Mouse (Mus musculus): ENCODE results near the gene Tbkbp1. TPM values are rescaled to one million over a fixed set of nuclear protein-coding genes. Genes with fewer than 3 reads are reported as not detected.

Tbkbp1 gene
- polyA plus RNA-seq, 1 experiment from 2014 or later: 8.6 TPM

DNA sequence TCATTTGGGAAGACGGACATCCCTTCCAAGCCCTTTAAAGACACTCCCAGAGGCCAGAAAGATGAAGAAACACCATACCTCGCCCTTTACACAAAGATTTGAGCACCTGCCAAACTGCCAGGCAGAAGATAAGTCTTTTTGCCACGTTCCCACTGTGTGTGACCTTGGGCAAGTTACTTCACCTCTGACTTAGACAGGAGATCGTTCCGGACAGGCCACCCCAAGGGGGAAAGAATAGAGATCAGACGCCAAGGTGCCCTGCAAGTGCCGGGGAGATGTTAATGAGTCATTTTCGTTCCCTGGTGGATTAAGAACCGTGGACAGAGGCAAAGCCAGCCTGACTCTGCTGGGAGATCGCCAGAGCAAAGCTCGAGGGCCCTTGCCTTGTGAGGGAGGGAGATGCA, 730 bp upstream of the Tbkbp1 start:
- peak overlapping the region; percentile 95; the same call in 1 of the 2 replicates for H3K27ac ChIP-seq
- H3K36me3 ChIP-seq: peaks cover 16% of the 10 kb centered on the region
- H3K4me1 ChIP-seq: peaks cover 39% of the 10 kb centered on the region
- peak overlapping the region; percentile 79 for H3K4me3 ChIP-seq
- 3% methylated on average over 11 of the region's 11 CpGs for WGBS
- H3K9ac ChIP-seq: peak overlapping the region; percentile 70; the same call in 1 of the 2 replicates
- H3K9me3 ChIP-seq: no peaks in the 10 kb centered on the region
- H3K4me2 ChIP-seq: peak overlapping the region; percentile 92
- no peaks in the 10 kb centered on the region for H3K27me3 ChIP-seq
- ATAC-seq (ENCODE audit: borderline replicate concordance, extremely low read depth, low FRiP score, low TSS enrichment): no peak

DNA sequence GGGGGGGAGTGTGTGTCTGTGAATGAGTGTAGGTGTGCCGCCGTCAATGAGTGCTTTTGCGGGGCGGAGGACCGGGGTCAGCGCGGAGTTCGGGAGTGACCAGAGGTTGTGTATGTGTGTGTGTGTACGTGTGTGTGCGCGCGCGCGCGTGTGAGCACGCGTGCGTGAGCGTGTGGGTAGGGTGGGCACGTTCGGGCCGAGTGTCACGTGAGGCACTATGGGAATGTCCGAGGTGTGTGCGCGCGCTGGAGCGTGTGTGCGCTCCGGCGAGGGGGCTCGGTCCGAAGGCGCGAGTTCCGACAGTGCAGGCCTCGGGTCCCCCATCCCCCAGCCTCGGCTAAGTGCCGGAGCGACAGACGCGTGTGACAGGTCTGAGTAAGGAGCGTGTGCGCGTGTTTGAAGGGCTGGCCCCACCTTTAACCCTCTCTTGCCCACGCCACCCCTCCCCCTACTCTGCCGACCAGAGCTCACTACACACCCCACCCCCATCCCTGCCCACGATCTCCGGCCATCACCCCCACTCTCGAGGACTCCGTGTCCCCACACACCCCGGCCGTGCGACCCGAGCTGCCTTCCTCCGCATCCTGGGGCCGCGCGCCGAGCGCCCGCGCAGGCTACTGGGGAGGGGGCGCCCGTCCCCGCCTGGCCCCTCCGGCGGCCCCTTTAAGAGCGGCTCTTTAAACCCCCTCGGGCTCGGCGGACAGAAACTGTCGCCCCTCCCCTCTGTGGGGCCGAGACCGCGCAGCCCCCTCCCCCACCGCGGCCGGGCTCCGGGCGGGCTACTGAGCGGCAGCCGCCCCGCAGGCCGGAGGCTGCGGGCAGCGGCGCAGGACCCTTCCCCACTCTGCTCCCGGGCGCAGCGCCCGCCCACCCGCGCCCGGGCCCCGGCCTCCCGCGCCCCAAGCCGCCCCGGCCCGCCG, 624 bp downstream of the Tbkbp1 start:
- H3K4me3 ChIP-seq: peak overlapping the region; percentile 79
- peak; percentile 78 for ATAC-seq (ENCODE audit: borderline replicate concordance, extremely low read depth, low FRiP score, low TSS enrichment)
- H3K36me3 ChIP-seq: peaks cover 18% of the 10 kb centered on the region; the same call in 1 of the 2 replicates
- peak overlapping the region; percentile 95 for H3K27ac ChIP-seq
- WGBS: under 1% methylated on average over 69 of the region's 102 CpGs
- H3K4me2 ChIP-seq: peak overlapping the region; percentile 92
- peak overlapping the region; percentile 70 for H3K9ac ChIP-seq
- no peaks in the 10 kb centered on the region for H3K27me3 ChIP-seq
- no peaks in the 10 kb centered on the region for H3K9me3 ChIP-seq
- peaks cover 49% of the 10 kb centered on the region for H3K4me1 ChIP-seq

DNA sequence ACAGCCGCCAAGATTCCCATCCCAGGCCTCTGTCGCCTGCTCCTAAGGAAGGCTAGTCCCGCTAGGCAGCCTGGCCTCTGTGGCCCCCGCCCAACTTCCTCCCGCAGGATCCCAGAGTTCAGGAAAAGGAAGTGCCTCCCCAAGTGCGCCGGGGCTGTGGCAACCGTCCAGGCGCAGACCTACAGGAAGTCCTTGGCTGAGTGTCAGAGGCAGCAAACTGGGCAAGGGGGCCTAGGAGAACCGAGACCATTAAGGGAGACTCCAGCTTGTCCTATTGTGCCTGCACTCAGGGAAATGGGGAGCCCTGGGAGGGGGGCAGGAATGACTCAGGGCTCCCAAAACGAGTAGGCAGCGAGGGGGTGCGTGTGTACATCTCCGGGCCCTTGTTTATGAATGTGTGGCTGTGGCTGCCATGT, 1.3 kb downstream of the Tbkbp1 start:
- H3K9me3 ChIP-seq: no peaks in the 10 kb centered on the region
- H3K4me2 ChIP-seq: peak overlapping the region; percentile 92
- peak; percentile 54 for ATAC-seq (ENCODE audit: borderline replicate concordance, extremely low read depth, low FRiP score, low TSS enrichment)
- peak overlapping the region; percentile 95 for H3K27ac ChIP-seq
- peak overlapping the region; percentile 70 for H3K9ac ChIP-seq
- H3K27me3 ChIP-seq: no peaks in the 10 kb centered on the region
- H3K4me3 ChIP-seq: peak overlapping the region; percentile 79
- peaks cover 16% of the 10 kb centered on the region; the same call in 1 of the 2 replicates for H3K36me3 ChIP-seq
- 1% methylated on average over 14 of the region's 14 CpGs for WGBS
- peaks cover 49% of the 10 kb centered on the region for H3K4me1 ChIP-seq

DNA sequence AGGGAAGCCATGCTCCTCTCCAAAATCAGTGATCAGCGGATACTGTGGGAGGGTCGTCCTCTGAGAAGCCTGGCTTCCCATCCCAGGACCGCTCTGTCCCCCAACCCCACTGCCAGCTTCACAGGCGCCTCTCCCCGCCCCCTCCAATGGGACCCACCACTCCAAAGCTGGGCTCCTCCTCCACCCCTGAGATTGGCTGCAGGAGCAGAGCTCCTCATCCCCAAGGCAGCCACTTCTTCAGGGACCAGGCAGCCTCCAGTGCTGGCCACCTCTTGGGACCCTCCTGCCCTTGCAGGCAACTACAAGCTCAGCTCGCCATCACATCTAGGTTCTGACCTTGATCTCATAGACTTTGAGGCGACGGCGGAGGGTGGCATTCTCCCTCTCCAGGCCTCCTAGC, 2.3 kb downstream of the Tbkbp1 start:
- WGBS: 34% methylated on average over 9 of the region's 9 CpGs
- Histone ChIP-seq H3K4me2 (peak overlapping the region; percentile 92), H3K27ac (peak overlapping the region; percentile 95), H3K9ac (peak overlapping the region; percentile 70; the same call in 1 of the 2 replicates), H3K9me3 (no peaks in the 10 kb centered on the region), H3K4me3 (peak overlapping the region; percentile 79), H3K36me3 (peaks cover 14% of the 10 kb centered on the region; the same call in 1 of the 2 replicates), H3K27me3 (no peaks in the 10 kb centered on the region), H3K4me1 (peaks cover 49% of the 10 kb centered on the region)
- no peak for ATAC-seq (ENCODE audit: borderline replicate concordance, extremely low read depth, low FRiP score, low TSS enrichment)

DNA sequence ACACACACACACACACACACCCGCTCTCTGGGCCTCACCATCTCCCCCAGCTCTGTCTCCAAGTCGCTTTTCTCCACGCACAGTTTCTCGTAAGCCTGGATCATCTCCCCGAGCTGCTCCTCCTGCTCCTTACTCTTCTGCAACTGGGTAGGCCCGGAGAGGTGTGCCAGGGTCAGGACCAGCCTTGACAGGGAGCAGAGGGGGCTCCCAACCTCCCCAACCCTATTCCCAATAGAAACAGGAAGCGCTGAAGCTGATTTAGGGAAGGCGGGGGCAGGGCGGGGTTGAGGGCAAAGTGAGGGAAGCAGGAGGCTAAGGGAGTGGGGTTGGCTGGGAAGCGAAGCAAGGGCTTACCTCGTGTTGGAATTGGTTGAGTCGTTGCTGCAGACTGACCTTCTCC, 2.7 kb downstream of the Tbkbp1 start:
- 25% methylated on average over 12 of the region's 12 CpGs for WGBS
- no peak for ATAC-seq (ENCODE audit: borderline replicate concordance, extremely low read depth, low FRiP score, low TSS enrichment)
- Histone ChIP-seq H3K4me3 (peak overlapping the region; percentile 79), H3K4me1 (peaks cover 49% of the 10 kb centered on the region), H3K9ac (no peak overlapping the region), H3K27me3 (no peaks in the 10 kb centered on the region), H3K27ac (0 out of 2 replicates have a peak overlapping the region, but pooled peaks have one; percentile 95), H3K4me2 (peak overlapping the region; percentile 92), H3K9me3 (no peaks in the 10 kb centered on the region), H3K36me3 (peaks cover 14% of the 10 kb centered on the region; the same call in 1 of the 2 replicates)

DNA sequence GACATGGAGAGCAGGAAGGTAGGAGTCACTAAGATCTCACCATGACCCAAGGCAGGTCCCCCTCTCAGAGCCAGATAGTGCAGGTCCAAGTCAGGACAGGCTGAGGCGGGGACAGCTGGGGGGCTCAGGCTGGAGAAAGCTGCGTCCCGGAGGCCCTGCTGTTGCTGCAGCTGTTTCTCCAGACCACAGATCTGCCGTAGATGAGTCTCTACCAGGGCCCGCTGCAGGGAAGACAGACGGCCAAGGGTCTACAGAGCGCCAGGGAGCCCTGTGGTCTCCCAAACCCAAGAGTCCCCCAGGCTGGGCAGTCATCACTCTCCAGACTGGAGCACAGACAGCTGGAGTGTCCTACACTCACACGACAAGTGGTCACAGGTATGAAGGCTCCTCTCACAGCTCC, 4.0 kb downstream of the Tbkbp1 start:
- Histone ChIP-seq H3K9me3 (no peaks in the 10 kb centered on the region), H3K4me1 (peaks cover 43% of the 10 kb centered on the region), H3K4me2 (no peak overlapping the region), H3K9ac (no peak overlapping the region), H3K27me3 (no peaks in the 10 kb centered on the region), H3K27ac (no peak overlapping the region), H3K36me3 (peaks cover 14% of the 10 kb centered on the region; the same call in 1 of the 2 replicates), H3K4me3 (no peak overlapping the region)
- ATAC-seq (ENCODE audit: borderline replicate concordance, extremely low read depth, low FRiP score, low TSS enrichment): no peak
- 80% methylated on average over 8 of the region's 8 CpGs for WGBS

DNA sequence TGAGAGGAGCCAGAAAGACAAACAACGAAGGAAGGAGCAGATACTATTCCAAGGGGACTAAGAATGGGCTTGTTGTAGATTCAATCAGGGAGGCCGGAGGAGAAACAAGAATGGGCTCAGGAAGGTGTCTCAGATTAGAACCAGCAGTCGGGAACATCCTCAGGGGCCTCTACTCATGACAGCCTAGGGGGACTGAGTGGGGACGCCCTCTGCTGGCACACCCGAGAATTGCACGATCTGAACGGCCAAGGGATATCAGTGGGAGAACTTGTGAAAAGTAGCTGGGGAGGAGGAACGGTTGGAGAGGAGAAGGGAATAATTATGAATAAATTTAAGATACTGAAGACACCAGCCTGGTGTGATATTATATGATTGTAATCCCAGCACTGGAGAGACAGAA, 4.6 kb downstream of the Tbkbp1 start:
- Histone ChIP-seq H3K4me2 (peak overlapping the region; percentile 29), H3K27me3 (no peaks in the 10 kb centered on the region), H3K4me1 (peaks cover 40% of the 10 kb centered on the region), H3K9me3 (no peaks in the 10 kb centered on the region), H3K27ac (no peak overlapping the region), H3K4me3 (no peak overlapping the region), H3K36me3 (peaks cover 14% of the 10 kb centered on the region; the same call in 1 of the 2 replicates), H3K9ac (no peak overlapping the region)
- 4% methylated on average over 8 of the region's 8 CpGs for WGBS
- no peak for ATAC-seq (ENCODE audit: borderline replicate concordance, extremely low read depth, low FRiP score, low TSS enrichment)

DNA sequence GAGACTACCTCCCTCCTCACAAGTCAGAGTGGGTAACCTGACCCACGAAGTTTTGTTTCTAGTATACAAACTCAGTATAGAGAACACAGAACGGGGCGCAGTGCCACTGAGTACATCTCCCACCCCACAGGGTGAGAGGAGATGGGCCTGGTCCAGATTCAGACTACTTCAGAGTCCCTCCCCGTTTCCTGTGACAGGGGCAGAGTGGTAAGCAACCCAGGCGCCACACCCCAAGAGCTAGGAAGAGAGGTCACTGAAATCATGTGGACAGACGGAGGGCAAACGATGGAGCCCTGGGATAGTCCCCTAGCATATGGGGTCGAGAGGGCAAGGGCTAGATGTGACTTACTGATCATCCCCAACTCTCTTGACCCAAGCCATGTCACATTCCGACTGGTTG, 5.3 kb downstream of the Tbkbp1 start:
- Histone ChIP-seq H3K9ac (no peak overlapping the region), H3K4me3 (no peak overlapping the region), H3K27me3 (no peaks in the 10 kb centered on the region), H3K4me2 (no peak overlapping the region), H3K36me3 (peaks cover 14% of the 10 kb centered on the region; the same call in 1 of the 2 replicates), H3K9me3 (no peaks in the 10 kb centered on the region), H3K27ac (no peak overlapping the region), H3K4me1 (peaks cover 37% of the 10 kb centered on the region)
- ATAC-seq (ENCODE audit: borderline replicate concordance, extremely low read depth, low FRiP score, low TSS enrichment): no peak
- 47% methylated on average over 9 of the region's 9 CpGs for WGBS

DNA sequence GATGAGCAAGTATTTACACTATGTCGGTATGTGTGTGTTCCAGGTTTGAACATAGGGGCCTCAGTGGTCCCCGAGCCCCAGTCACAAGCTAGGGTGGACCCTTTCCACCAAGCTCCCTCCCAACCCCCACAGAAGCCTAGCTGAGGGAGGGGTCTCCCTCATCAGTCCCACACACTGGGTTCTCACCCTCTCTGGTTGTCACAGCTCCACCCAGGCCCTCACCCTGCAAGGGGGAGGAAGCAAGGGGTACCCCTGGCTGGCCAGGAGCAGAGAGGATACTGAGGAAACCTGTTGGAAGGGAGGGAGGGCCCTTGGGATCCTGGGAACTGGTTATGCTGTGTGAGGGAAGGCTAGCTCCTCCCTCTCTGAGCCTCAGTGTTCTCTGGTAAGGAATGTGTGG, 6.0 kb downstream of the Tbkbp1 start:
- no peak for ATAC-seq (ENCODE audit: borderline replicate concordance, extremely low read depth, low FRiP score, low TSS enrichment)
- H3K4me1 ChIP-seq: peaks cover 37% of the 10 kb centered on the region
- H3K9me3 ChIP-seq: no peaks in the 10 kb centered on the region
- peaks cover 5% of the 10 kb centered on the region; the same call in 1 of the 2 replicates for H3K27me3 ChIP-seq
- peaks cover 14% of the 10 kb centered on the region; the same call in 1 of the 2 replicates for H3K36me3 ChIP-seq
- 38% methylated on average over 2 of the region's 2 CpGs for WGBS
- no peak overlapping the region for H3K4me2 ChIP-seq
- H3K4me3 ChIP-seq: no peak overlapping the region
- H3K27ac ChIP-seq: no peak overlapping the region
- H3K9ac ChIP-seq: no peak overlapping the region

DNA sequence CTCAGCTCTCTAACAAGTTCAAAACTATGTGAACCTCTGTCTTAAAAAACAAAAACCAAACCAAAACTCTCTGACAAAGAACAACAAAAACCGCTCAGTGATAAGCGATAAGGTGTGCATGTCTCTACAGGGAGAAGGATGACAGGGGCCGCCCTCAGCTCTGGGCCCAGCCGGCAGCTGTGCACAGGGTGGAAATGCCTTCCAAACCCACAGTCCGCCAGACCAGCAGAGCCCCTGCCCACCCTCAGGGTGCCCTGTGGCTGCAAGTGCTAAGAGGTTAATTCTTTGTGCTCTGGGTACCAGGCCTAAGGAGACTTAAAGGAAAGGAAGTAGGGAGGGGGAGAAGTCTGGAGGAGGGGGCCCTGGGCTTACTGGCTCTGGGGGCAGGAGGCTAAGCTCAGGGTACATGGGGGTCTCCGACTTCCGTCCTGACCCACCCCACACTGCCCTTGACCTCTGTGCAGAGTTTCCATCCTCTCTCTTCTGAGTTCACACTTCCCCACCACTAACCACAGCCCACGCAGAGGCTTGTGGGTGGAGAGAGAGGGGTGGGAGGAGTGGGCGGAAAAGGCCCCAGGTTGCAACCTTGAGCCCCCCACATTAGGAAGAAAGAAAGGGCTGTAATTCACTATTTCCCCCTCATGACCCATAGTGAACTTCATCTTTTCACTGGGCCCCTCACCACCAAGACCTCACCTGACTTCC, 7.9 kb downstream of the Tbkbp1 start:
- Histone ChIP-seq H3K27ac (no peak overlapping the region), H3K9ac (no peak overlapping the region), H3K27me3 (peaks cover 14% of the 10 kb centered on the region), H3K4me3 (no peak overlapping the region), H3K36me3 (peaks cover 22% of the 10 kb centered on the region), H3K9me3 (no peaks in the 10 kb centered on the region), H3K4me2 (no peak overlapping the region), H3K4me1 (peaks cover 34% of the 10 kb centered on the region)
- no peak for ATAC-seq (ENCODE audit: borderline replicate concordance, extremely low read depth, low FRiP score, low TSS enrichment)
- 71% methylated on average over 9 of the region's 9 CpGs for WGBS

DNA sequence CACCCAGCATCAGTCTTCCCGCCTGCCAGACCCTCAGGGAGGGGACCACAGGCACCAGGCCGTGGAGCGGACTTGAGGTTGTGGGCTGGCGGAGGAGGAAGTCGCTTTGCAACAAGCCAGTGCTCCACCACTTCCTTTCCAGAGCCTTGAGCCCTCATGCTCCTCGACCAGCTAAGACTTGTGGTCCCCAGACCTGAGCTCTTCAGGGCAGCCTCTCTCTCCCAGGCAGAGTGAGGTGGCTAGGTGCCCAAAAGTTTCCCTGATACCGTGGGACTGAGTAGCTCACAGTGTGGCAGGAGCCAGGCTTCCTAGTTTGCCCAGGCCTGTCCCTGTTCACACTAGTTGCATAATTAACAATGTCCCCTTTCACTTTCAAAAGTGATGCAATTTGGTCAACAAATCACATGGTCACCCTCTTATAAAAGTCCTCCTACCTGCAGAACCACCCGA, 9.1 kb downstream of the Tbkbp1 start:
- H3K27ac ChIP-seq: peak overlapping the region; percentile 22; the same call in 1 of the 2 replicates

More for the DNA sequence above, 9.1 kb downstream of the Tbkbp1 start:
- Histone ChIP-seq H3K4me3 (no peak overlapping the region), H3K4me1 (peaks cover 28% of the 10 kb centered on the region), H3K36me3 (peaks cover 19% of the 10 kb centered on the region), H3K9ac (no peak overlapping the region), H3K4me2 (no peak overlapping the region), H3K9me3 (no peaks in the 10 kb centered on the region), H3K27me3 (peaks cover 14% of the 10 kb centered on the region)
- ATAC-seq (ENCODE audit: borderline replicate concordance, extremely low read depth, low FRiP score, low TSS enrichment): no peak
- WGBS: 56% methylated on average over 8 of the region's 8 CpGs

Data from lung, embryonic 15.5 days (tissue).